Mouse (Mus musculus): ENCODE results near the gene Csgalnact2. TPM values are rescaled to one million over a fixed set of nuclear protein-coding genes. Genes with fewer than 3 reads are reported as not detected.

The Csgalnact2 gene
- polyA plus RNA-seq, 1 experiment from 2014 or later: 16.3 TPM

DNA sequence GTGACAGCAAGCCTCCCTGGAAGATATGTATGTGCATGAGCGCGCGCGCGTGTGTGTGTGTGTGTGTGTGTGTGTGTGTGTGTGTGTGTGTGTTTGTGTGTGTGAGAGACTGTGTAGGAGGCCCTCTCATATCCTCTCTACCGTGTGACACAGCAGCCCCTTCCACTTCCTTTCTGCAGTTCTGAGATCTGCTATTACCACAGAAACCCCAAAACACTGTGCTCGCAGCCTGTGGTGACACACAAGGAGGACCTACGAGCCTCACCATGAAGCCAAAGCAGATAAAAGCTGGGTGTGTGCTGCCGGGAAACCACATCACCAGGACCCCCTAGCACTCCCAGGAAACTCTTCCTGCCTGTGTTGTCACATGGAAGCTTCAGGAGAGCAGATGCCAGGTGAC, 28.1 kb upstream of the Csgalnact2 start:
- ATAC-seq (replicated peaks; ENCODE audit: low FRiP score): no peak
- no peaks in the 10 kb centered on the region for H3K9me3 ChIP-seq (replicated peaks)

DNA sequence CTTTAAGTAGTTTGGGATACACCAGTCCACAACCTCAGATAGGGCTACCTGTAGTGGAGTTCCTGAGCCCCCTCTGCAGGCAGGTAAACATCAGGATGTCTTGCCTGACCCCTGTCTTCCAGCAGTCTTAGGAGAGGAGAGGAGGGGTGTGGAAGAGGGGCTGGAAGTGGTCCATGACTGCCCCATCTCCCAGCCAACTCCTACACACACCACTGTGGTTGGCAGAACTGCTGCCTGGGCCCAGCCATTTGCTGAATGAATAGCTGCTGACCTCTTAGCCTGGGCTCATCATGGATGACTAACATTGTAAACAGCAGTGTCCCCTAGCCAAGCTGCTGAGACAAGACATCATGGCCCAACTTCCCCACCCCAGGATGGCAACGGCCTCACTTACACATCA, 26.6 kb upstream of the Csgalnact2 start:
- no peak overlapping the region for H3K27ac ChIP-seq
- H3K4me1 ChIP-seq: no peaks in the 10 kb centered on the region
- H3K9ac ChIP-seq: no peak overlapping the region
- no peak overlapping the region for H3K4me2 ChIP-seq
- H3K27me3 ChIP-seq: no peaks in the 10 kb centered on the region
- no peak for ATAC-seq (replicated peaks; ENCODE audit: low FRiP score)
- no peak overlapping the region for H3K4me3 ChIP-seq (replicated peaks)
- H3K36me3 ChIP-seq: no peaks in the 10 kb centered on the region
- no peaks in the 10 kb centered on the region for H3K9me3 ChIP-seq (replicated peaks)
- 90% methylated on average over 1 of the region's 1 CpGs for WGBS

More for the DNA sequence above, 28.1 kb upstream of the Csgalnact2 start:
- no peaks in the 10 kb centered on the region for H3K36me3 ChIP-seq
- no peak overlapping the region for H3K4me3 ChIP-seq (replicated peaks)
- H3K4me1 ChIP-seq: no peaks in the 10 kb centered on the region
- WGBS: 83% methylated on average over 9 of the region's 9 CpGs
- H3K27ac ChIP-seq: no peak overlapping the region
- H3K27me3 ChIP-seq: no peaks in the 10 kb centered on the region
- H3K4me2 ChIP-seq: no peak overlapping the region
- no peak overlapping the region for H3K9ac ChIP-seq

- WGBS: 72% methylated on average over 8 of the region's 8 CpGs
Observed at GRCm38 (mm10) chr6:118164691-118165090, 25.8 kb upstream of the Csgalnact2 start.

DNA sequence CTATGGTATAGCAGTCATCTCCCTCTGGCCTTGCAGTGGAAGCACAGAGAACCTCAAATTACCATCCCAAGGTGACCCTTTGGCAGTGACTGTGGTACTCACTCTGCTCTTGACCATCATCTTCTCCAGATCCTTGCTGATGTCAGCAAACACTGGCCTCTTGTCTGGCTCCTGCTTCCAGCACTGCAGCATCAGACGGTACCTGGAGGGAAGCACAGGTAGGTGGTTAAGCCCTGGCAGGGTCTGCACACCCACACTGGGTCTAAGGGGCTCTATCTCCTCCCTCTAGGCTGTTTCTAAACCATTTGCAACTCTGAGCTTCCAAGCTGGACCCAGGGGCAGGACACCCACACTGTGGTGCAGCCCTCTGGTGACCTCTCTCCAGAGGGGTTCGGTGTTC, 24.1 kb upstream of the Csgalnact2 start:
- Histone ChIP-seq H3K9ac (no peak overlapping the region), H3K36me3 (no peaks in the 10 kb centered on the region), H3K27ac (no peak overlapping the region), H3K4me2 (no peak overlapping the region), H3K4me1 (no peaks in the 10 kb centered on the region), H3K27me3 (no peaks in the 10 kb centered on the region), H3K4me3 (replicated peaks) (no peak overlapping the region), H3K9me3 (replicated peaks) (no peaks in the 10 kb centered on the region)
- WGBS: 84% methylated on average over 2 of the region's 2 CpGs
- no peak for ATAC-seq (replicated peaks; ENCODE audit: low FRiP score)

More at GRCm38 (mm10) chr6:118164691-118165090, 25.8 kb upstream of the Csgalnact2 start:
- H3K27ac ChIP-seq: no peak overlapping the region
- no peaks in the 10 kb centered on the region for H3K4me1 ChIP-seq
- no peak overlapping the region for H3K4me2 ChIP-seq
- H3K27me3 ChIP-seq: no peaks in the 10 kb centered on the region
- no peaks in the 10 kb centered on the region for H3K36me3 ChIP-seq
- no peak for ATAC-seq (replicated peaks; ENCODE audit: low FRiP score)
- H3K9ac ChIP-seq: no peak overlapping the region
- H3K4me3 ChIP-seq (replicated peaks): no peak overlapping the region
- H3K9me3 ChIP-seq (replicated peaks): no peaks in the 10 kb centered on the region

DNA sequence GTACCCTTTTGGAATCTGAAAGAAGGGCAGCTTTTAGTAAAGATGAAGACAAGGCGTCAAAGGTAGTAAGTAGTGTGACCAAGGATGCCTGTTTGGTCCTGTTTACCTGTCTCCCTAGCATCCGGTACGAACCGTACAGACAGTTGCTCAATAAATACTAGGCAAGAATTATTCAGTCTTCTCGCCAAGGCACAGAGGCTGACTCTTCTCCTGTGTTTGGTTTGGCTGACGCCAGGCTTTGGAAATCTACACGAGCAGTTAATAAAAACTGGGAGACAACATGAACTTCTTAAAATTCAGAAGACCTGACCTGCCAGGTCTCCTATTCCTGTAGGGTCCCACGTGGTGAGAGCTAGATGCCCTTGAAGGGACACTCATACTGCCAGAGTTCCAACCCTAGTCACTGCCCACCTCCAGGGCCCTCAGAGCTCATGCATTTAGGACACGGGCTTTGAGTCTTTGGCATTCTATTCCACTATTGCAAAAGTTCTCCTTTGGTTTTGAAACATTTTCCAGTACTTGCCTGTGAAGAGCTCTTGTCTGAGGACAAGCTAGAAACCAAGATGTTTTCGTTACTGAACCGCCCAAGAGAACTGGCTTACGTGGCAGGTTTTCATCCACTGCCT, 23.6 kb upstream of the Csgalnact2 start:
- H3K27me3 ChIP-seq: no peaks in the 10 kb centered on the region
- H3K27ac ChIP-seq: no peak overlapping the region
- H3K36me3 ChIP-seq: no peaks in the 10 kb centered on the region
- no peaks in the 10 kb centered on the region for H3K4me1 ChIP-seq
- no peak overlapping the region for H3K4me2 ChIP-seq
- H3K4me3 ChIP-seq (replicated peaks): no peak overlapping the region
- H3K9me3 ChIP-seq (replicated peaks): no peaks in the 10 kb centered on the region
- no peak overlapping the region for H3K9ac ChIP-seq
- no peak for ATAC-seq (replicated peaks; ENCODE audit: low FRiP score)
- 86% methylated on average over 12 of the region's 12 CpGs for WGBS

- no peak overlapping the region for H3K4me3 ChIP-seq (replicated peaks)
- H3K4me2 ChIP-seq: no peak overlapping the region
- H3K9me3 ChIP-seq (replicated peaks): no peaks in the 10 kb centered on the region
- no peaks in the 10 kb centered on the region for H3K27me3 ChIP-seq
- whole genome bisulfite sequencing: 89% methylated on average over 5 of the region's 5 CpGs
- H3K9ac ChIP-seq: no peak overlapping the region
- H3K36me3 ChIP-seq: no peaks in the 10 kb centered on the region
- H3K27ac ChIP-seq: no peak overlapping the region
- ATAC-seq (replicated peaks; ENCODE audit: low FRiP score): no peak
- no peaks in the 10 kb centered on the region for H3K4me1 ChIP-seq
Observed at GRCm38 (mm10) chr6:118153091-118153490, 14.2 kb upstream of the Csgalnact2 start.

GRCm38 (mm10) chr6:118150988-118151387, 12.0 kb upstream of the Csgalnact2 start:
- H3K9ac ChIP-seq: no peak overlapping the region
- ATAC-seq (replicated peaks; ENCODE audit: low FRiP score): no peak
- WGBS: 78% methylated on average over 8 of the region's 8 CpGs
- H3K4me1 ChIP-seq: no peaks in the 10 kb centered on the region
- H3K9me3 ChIP-seq (replicated peaks): no peaks in the 10 kb centered on the region
- no peaks in the 10 kb centered on the region for H3K27me3 ChIP-seq
- no peaks in the 10 kb centered on the region for H3K36me3 ChIP-seq
- no peak overlapping the region for H3K4me2 ChIP-seq
- no peak overlapping the region for H3K4me3 ChIP-seq (replicated peaks)
- no peak overlapping the region for H3K27ac ChIP-seq

GRCm38 (mm10) chr6:118150538-118150937, 11.6 kb upstream of the Csgalnact2 start:
- H3K27me3 ChIP-seq: no peaks in the 10 kb centered on the region
- H3K9me3 ChIP-seq (replicated peaks): no peaks in the 10 kb centered on the region
- H3K4me2 ChIP-seq: no peak overlapping the region
- H3K4me1 ChIP-seq: no peaks in the 10 kb centered on the region
- WGBS: 81% methylated on average over 2 of the region's 2 CpGs
- H3K36me3 ChIP-seq: no peaks in the 10 kb centered on the region
- no peak overlapping the region for H3K27ac ChIP-seq
- no peak for ATAC-seq (replicated peaks; ENCODE audit: low FRiP score)
- H3K9ac ChIP-seq: no peak overlapping the region
- no peak overlapping the region for H3K4me3 ChIP-seq (replicated peaks)

- Histone ChIP-seq H3K4me1 (no peaks in the 10 kb centered on the region), H3K9ac (no peak overlapping the region), H3K4me2 (no peak overlapping the region), H3K27ac (no peak overlapping the region), H3K9me3 (replicated peaks) (no peaks in the 10 kb centered on the region), H3K27me3 (no peaks in the 10 kb centered on the region), H3K4me3 (replicated peaks) (no peak overlapping the region), H3K36me3 (no peaks in the 10 kb centered on the region)
- ATAC-seq (replicated peaks; ENCODE audit: low FRiP score): no peak
- 82% methylated on average over 4 of the region's 4 CpGs for WGBS
Observed at GRCm38 (mm10) chr6:118150128-118150527, 11.2 kb upstream of the Csgalnact2 start.

DNA sequence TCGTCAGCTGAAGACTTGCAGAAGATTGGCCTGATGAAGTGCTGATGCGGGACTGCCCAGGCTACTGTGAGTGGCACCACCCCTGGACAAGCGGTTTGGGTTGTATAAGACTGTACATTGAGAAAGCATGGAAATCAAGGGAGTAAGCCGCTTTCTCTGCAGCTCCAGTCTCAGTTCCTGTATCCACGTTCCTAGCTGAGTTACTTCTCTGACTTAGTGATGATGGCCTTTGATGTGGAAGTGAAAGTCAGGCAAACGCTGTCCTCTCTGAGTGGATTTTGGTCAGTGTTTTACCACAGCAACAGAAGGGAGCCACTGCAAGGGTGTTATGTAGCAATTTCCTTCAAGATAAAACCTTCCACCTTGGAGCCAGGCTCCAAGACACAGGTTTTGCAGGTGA, 2.0 kb upstream of the Csgalnact2 start:
- no peaks in the 10 kb centered on the region for H3K9me3 ChIP-seq (replicated peaks)
- ATAC-seq (replicated peaks; ENCODE audit: low FRiP score): no peak
- 86% methylated on average over 6 of the region's 6 CpGs for WGBS
- H3K9ac ChIP-seq: no peak overlapping the region
- H3K27ac ChIP-seq: no peak overlapping the region
- H3K4me1 ChIP-seq: peaks cover 4% of the 10 kb centered on the region
- H3K4me3 ChIP-seq (replicated peaks): no peak overlapping the region
- no peaks in the 10 kb centered on the region for H3K27me3 ChIP-seq
- H3K4me2 ChIP-seq: no peak overlapping the region
- H3K36me3 ChIP-seq: no peaks in the 10 kb centered on the region

- ATAC-seq (replicated peaks; ENCODE audit: low FRiP score): no peak
- Histone ChIP-seq H3K9ac (no peak overlapping the region), H3K4me2 (no peak overlapping the region), H3K4me3 (replicated peaks) (no peak overlapping the region), H3K27me3 (no peaks in the 10 kb centered on the region), H3K4me1 (peaks cover 4% of the 10 kb centered on the region), H3K27ac (no peak overlapping the region), H3K9me3 (replicated peaks) (no peaks in the 10 kb centered on the region), H3K36me3 (no peaks in the 10 kb centered on the region)
- WGBS: 94% methylated on average over 2 of the region's 2 CpGs
Observed at GRCm38 (mm10) chr6:118137148-118137547, 1.8 kb downstream of the Csgalnact2 start.

DNA sequence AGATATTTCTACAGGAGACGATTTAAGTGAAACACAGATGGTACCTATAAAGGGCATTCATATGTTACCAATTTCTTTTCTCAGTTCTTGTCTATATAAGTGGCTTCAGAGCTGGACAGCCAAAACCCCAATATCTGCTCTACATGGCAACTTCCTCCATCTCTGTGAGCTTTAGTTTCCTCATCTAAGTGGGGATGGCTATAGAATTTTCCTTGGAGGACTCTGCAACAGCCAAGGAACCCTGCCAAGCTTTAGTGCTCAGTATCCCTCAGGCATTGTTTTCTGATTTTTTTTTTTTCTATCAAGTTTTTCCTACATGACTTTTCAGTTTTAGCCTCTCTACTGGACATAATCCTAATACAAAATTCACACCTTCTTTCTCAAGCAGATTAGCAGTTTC, 4.5 kb downstream of the Csgalnact2 start:
- H3K9ac ChIP-seq: no peak overlapping the region
- H3K27ac ChIP-seq: no peak overlapping the region
- WGBS: 96% methylated on average over 1 of the region's 1 CpGs

DNA sequence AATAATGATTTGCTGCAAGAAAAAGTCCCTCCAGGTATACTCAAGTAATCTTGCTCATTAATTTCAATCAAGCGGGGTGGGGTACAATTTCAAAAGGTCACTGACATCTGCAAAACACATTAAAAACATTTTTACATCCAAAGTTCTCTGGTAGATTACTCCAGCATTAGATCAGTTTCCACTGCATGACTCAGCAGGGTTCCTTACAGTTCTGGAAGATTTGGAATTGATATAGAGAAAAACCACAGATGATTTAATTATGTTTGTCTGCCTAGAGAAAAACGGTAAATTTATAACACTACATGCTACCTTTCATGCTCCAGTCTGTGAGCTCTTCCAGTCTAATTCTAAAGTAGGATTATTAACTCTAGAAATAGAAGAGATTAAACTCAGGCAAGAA, 8.9 kb downstream of the Csgalnact2 start:
- WGBS: 79% methylated on average over 2 of the region's 2 CpGs
- Histone ChIP-seq H3K36me3 (no peaks in the 10 kb centered on the region), H3K4me3 (replicated peaks) (no peak overlapping the region), H3K9me3 (replicated peaks) (no peaks in the 10 kb centered on the region), H3K9ac (no peak overlapping the region), H3K27me3 (no peaks in the 10 kb centered on the region), H3K27ac (no peak overlapping the region), H3K4me2 (no peak overlapping the region), H3K4me1 (no peaks in the 10 kb centered on the region)
- no peak for ATAC-seq (replicated peaks; ENCODE audit: low FRiP score)

More for the DNA sequence above, 4.5 kb downstream of the Csgalnact2 start:
- H3K36me3 ChIP-seq: no peaks in the 10 kb centered on the region
- no peak overlapping the region for H3K4me3 ChIP-seq (replicated peaks)
- H3K27me3 ChIP-seq: no peaks in the 10 kb centered on the region
- ATAC-seq (replicated peaks; ENCODE audit: low FRiP score): no peak
- peaks cover 4% of the 10 kb centered on the region for H3K4me1 ChIP-seq
- H3K9me3 ChIP-seq (replicated peaks): no peaks in the 10 kb centered on the region
- H3K4me2 ChIP-seq: no peak overlapping the region
